Mouse (Mus musculus): Measurements from ENCODE around the gene Ptprz1. TPM values are rescaled to one million over a fixed set of nuclear protein-coding genes. Genes with fewer than 3 reads are reported as not detected.

Ptprz1 gene
- polyA plus RNA-seq, 1 experiment from 2014 or later: 7.1 TPM

DNA sequence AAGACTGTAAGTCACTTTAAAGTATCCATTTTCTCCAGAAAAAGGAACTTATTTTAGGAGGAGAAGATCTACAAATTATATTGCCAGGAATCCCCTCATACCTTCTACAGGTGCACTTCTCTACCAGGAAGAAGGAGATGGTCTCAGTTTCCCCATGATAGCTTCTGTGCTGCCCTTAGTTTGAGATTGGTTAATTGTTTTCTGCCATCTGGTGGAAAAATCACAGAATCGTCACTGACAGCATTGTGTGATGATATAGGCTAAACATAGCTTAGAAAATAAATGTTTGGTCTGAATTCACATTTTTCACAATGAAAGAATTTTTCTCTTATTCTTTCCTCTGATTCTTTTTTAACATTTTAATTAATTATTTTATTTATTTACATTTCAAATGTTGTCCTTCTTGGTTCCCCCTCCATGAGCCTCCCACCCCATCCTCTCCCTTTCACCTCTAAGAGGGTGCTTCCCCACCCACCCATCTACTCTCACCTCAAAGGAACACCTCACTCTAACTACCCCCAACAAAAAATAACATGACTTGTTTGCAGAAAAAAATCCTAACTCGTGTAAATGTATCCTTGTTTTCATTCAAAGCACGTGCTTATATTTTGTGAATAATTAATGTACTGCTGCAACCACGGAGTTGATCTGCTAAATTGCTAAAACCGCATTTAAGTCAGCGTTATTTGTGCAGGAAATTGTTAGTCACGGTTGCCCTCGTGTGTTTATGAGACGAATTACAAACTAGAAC, 108.6 kb downstream of the Ptprz1 start:
- no peak for ATAC-seq (ENCODE audit: insufficient read depth, low FRiP score)

DNA sequence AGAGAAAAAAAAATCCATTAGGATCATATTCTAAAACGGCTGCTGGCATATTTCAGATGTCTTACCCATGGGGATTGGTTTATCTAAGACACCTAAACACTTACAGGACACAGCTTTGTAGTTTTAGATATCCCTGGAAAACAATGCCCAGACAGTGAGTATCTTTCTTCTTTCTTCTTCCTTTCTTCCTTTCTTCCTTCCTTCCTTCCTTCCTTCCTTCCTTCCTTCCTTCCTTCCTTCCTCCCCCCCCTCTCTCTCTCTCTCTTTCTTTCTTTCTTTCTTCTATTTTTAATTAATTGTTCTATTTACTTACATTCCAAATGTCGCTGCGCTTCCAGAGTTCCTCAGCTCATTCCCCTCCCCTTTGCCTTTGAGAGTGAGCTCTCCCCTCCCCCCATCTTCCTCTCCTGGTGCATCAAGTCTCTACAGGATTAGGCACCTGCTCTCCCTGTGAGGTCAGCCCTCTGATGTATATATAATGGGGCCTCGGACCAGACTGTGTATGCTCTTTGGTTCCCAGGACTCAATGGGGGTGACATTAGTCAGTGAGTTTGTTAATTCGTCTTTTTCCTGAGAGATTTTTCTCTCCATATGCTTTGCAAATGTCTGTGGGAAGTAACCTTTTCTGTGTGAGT, 109.3 kb downstream of the Ptprz1 start:
- Histone ChIP-seq H3K4me3 (replicated peaks; ENCODE audit: low read length) (no peak overlapping the region), H3K9ac (ENCODE audit: low read length) (no peak overlapping the region), H3K9me3 (replicated peaks; ENCODE audit: control insufficient read depth, low read length) (peaks cover 5% of the 10 kb centered on the region; the same call in 1 of the 2 replicates), H3K4me1 (ENCODE audit: control insufficient read depth, insufficient read depth, low read length) (no peaks in the 10 kb centered on the region), H3K27ac (ENCODE audit: low read length) (no peak overlapping the region), H3K36me3 (ENCODE audit: control insufficient read depth, insufficient read depth, low read length) (no peaks in the 10 kb centered on the region), H3K4me2 (ENCODE audit: low read depth, low read length) (0 out of 2 replicates have a peak overlapping the region, but pooled peaks have one; percentile 15), H3K27me3 (ENCODE audit: control insufficient read depth, insufficient read depth, low read length) (no peaks in the 10 kb centered on the region)
- no peak for ATAC-seq (ENCODE audit: insufficient read depth, low FRiP score)
- 7% methylated on average over 5 of the region's 5 CpGs for WGBS

More for the DNA sequence above, 108.6 kb downstream of the Ptprz1 start:
- Histone ChIP-seq H3K27me3 (ENCODE audit: control insufficient read depth, insufficient read depth, low read length) (no peaks in the 10 kb centered on the region), H3K4me2 (ENCODE audit: low read depth, low read length) (no peak overlapping the region), H3K36me3 (ENCODE audit: control insufficient read depth, insufficient read depth, low read length) (no peaks in the 10 kb centered on the region), H3K27ac (ENCODE audit: low read length) (no peak overlapping the region), H3K4me3 (replicated peaks; ENCODE audit: low read length) (no peak overlapping the region), H3K9me3 (replicated peaks; ENCODE audit: control insufficient read depth, low read length) (peaks cover 5% of the 10 kb centered on the region; the same call in 1 of the 2 replicates), H3K9ac (ENCODE audit: low read length) (no peak overlapping the region), H3K4me1 (ENCODE audit: control insufficient read depth, insufficient read depth, low read length) (no peaks in the 10 kb centered on the region)
- WGBS: 5% methylated on average over 9 of the region's 9 CpGs

DNA sequence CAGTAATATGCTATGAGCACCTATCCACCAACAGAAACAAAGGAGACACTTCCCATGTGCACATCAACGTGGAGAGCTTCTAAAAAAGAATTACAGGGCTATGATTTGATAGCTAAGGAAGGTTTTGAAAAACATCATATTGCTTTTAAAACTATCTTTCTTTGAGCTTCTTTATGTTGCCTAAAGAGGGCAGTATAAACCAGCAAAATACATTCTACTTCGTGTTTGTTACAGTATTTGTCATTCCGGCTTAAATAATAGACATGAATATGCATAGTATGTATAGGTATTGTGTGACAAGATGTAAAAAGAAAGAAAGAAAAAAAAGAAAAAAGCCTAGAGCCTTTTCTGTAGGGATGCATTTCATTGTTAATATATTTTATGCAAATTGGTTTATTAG, 127.8 kb downstream of the Ptprz1 start:
- H3K9me3 ChIP-seq (replicated peaks; ENCODE audit: control insufficient read depth, low read length): no peaks in the 10 kb centered on the region
- no peak for ATAC-seq (ENCODE audit: insufficient read depth, low FRiP score)
- no peak overlapping the region for H3K9ac ChIP-seq (ENCODE audit: low read length)
- H3K4me1 ChIP-seq (ENCODE audit: control insufficient read depth, insufficient read depth, low read length): no peaks in the 10 kb centered on the region
- H3K36me3 ChIP-seq (ENCODE audit: control insufficient read depth, insufficient read depth, low read length): no peaks in the 10 kb centered on the region
- H3K4me2 ChIP-seq (ENCODE audit: low read depth, low read length): no peak overlapping the region
- H3K27ac ChIP-seq (ENCODE audit: low read length): no peak overlapping the region
- 21% methylated on average over 3 of the region's 3 CpGs for whole genome bisulfite sequencing
- no peak overlapping the region for H3K4me3 ChIP-seq (replicated peaks; ENCODE audit: low read length)
- no peaks in the 10 kb centered on the region for H3K27me3 ChIP-seq (ENCODE audit: control insufficient read depth, insufficient read depth, low read length)

DNA sequence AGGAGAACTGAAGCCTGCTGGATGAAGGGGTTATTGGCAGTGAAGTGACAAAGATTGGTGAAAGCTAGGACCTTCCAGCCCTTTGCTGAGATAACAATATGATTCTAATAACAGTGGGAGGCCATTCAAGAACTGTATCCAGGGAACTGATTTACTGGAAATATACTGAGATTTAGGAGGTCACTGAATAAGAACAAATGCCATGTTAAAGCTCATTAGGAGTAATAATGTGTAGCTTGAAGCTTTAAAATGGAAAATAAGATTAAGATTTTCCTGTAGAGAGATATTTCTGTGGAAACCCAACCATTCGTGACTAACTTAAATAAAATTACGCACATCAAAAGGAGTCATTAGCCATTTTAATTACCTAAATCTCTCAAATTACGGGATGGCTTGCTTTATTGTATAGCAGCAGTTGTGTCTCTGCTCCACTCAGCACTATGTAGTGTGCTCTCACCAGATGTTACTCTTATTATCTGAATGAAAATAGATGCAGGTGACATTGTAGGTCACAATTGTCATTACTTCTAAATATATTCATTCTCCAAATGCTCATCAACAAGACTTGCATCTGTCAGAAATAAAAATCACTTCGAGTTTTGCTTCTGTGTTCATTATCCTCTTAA, 139.8 kb downstream of the Ptprz1 start:
- H3K9me3 ChIP-seq (replicated peaks; ENCODE audit: control insufficient read depth, low read length): no peaks in the 10 kb centered on the region
- no peaks in the 10 kb centered on the region for H3K36me3 ChIP-seq (ENCODE audit: control insufficient read depth, insufficient read depth, low read length)
- H3K4me2 ChIP-seq (ENCODE audit: low read depth, low read length): no peak overlapping the region
- no peak overlapping the region for H3K27ac ChIP-seq (ENCODE audit: low read length)
- ATAC-seq (ENCODE audit: insufficient read depth, low FRiP score): no peak
- H3K4me1 ChIP-seq (ENCODE audit: control insufficient read depth, insufficient read depth, low read length): no peaks in the 10 kb centered on the region
- H3K4me3 ChIP-seq (replicated peaks; ENCODE audit: low read length): no peak overlapping the region
- WGBS: 71% methylated on average over 4 of the region's 4 CpGs
- H3K27me3 ChIP-seq (ENCODE audit: control insufficient read depth, insufficient read depth, low read length): no peaks in the 10 kb centered on the region
- H3K9ac ChIP-seq (ENCODE audit: low read length): no peak overlapping the region

GRCm38 (mm10) chr6:23028251-23028650, 152.9 kb downstream of the Ptprz1 start:
- Histone ChIP-seq H3K9me3 (replicated peaks; ENCODE audit: control insufficient read depth, low read length) (no peaks in the 10 kb centered on the region), H3K4me1 (ENCODE audit: control insufficient read depth, insufficient read depth, low read length) (no peaks in the 10 kb centered on the region), H3K4me3 (replicated peaks; ENCODE audit: low read length) (no peak overlapping the region), H3K27me3 (ENCODE audit: control insufficient read depth, insufficient read depth, low read length) (no peaks in the 10 kb centered on the region), H3K36me3 (ENCODE audit: control insufficient read depth, insufficient read depth, low read length) (no peaks in the 10 kb centered on the region), H3K27ac (ENCODE audit: low read length) (no peak overlapping the region), H3K4me2 (ENCODE audit: low read depth, low read length) (no peak overlapping the region), H3K9ac (ENCODE audit: low read length) (no peak overlapping the region)
- no peak for ATAC-seq (ENCODE audit: insufficient read depth, low FRiP score)
- WGBS: 50% methylated on average over 1 of the region's 1 CpGs

DNA sequence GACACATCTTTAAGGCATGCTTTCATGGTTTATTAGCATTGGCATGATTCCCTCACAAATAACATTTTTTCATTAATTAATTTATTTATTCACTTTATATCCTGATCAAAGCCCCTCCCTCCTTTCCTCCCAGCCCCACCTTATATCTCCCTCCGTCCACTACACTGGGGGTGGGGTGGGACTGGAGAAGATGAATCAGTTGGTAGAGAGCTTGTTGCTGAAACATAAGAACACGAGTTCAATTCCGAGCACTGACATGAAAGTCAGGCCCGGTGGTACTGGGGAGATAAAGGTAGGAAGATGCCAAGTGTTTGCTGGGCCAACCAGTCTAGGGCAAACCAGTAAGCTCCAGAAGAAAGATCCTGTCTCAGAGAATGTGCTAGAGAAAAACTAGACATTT, 173.5 kb downstream of the Ptprz1 start:
- no peak overlapping the region for H3K9ac ChIP-seq (ENCODE audit: low read length)
- H3K27ac ChIP-seq (ENCODE audit: low read length): no peak overlapping the region
- no peaks in the 10 kb centered on the region for H3K27me3 ChIP-seq (ENCODE audit: control insufficient read depth, insufficient read depth, low read length)
- H3K4me1 ChIP-seq (ENCODE audit: control insufficient read depth, insufficient read depth, low read length): no peaks in the 10 kb centered on the region
- H3K9me3 ChIP-seq (replicated peaks; ENCODE audit: control insufficient read depth, low read length): peaks cover 4% of the 10 kb centered on the region; the same call in 1 of the 2 replicates
- no peaks in the 10 kb centered on the region for H3K36me3 ChIP-seq (ENCODE audit: control insufficient read depth, insufficient read depth, low read length)
- 88% methylated on average over 4 of the region's 4 CpGs for WGBS
- no peak overlapping the region for H3K4me3 ChIP-seq (replicated peaks; ENCODE audit: low read length)
- no peak for ATAC-seq (ENCODE audit: insufficient read depth, low FRiP score)
- H3K4me2 ChIP-seq (ENCODE audit: low read depth, low read length): no peak overlapping the region

- no peak for ATAC-seq (ENCODE audit: insufficient read depth, low FRiP score)
- 91% methylated on average over 5 of the region's 5 CpGs for WGBS
These were observed 180.4 kb downstream of the Ptprz1 start for GRCm38 (mm10) chr6:23055734-23056133.

GRCm38 (mm10) chr6:23076060-23076459, 200.8 kb downstream of the Ptprz1 start:
- Histone ChIP-seq H3K27me3 (ENCODE audit: control insufficient read depth, insufficient read depth, low read length) (no peaks in the 10 kb centered on the region), H3K9me3 (replicated peaks; ENCODE audit: control insufficient read depth, low read length) (no peaks in the 10 kb centered on the region), H3K27ac (ENCODE audit: low read length) (no peak overlapping the region), H3K4me3 (replicated peaks; ENCODE audit: low read length) (no peak overlapping the region), H3K4me2 (ENCODE audit: low read depth, low read length) (no peak overlapping the region), H3K36me3 (ENCODE audit: control insufficient read depth, insufficient read depth, low read length) (no peaks in the 10 kb centered on the region), H3K9ac (ENCODE audit: low read length) (no peak overlapping the region), H3K4me1 (ENCODE audit: control insufficient read depth, insufficient read depth, low read length) (no peaks in the 10 kb centered on the region)
- no peak for ATAC-seq (ENCODE audit: insufficient read depth, low FRiP score)
- 70% methylated on average over 2 of the region's 2 CpGs for WGBS

More at GRCm38 (mm10) chr6:23055734-23056133, 180.4 kb downstream of the Ptprz1 start:
- 0 out of 2 replicates have a peak, but pooled peaks cover 4% of the 10 kb centered on the region for H3K9me3 ChIP-seq (replicated peaks; ENCODE audit: control insufficient read depth, low read length)
- no peaks in the 10 kb centered on the region for H3K36me3 ChIP-seq (ENCODE audit: control insufficient read depth, insufficient read depth, low read length)
- H3K9ac ChIP-seq (ENCODE audit: low read length): no peak overlapping the region
- no peaks in the 10 kb centered on the region for H3K4me1 ChIP-seq (ENCODE audit: control insufficient read depth, insufficient read depth, low read length)
- no peaks in the 10 kb centered on the region for H3K27me3 ChIP-seq (ENCODE audit: control insufficient read depth, insufficient read depth, low read length)
- no peak overlapping the region for H3K4me2 ChIP-seq (ENCODE audit: low read depth, low read length)
- H3K4me3 ChIP-seq (replicated peaks; ENCODE audit: low read length): no peak overlapping the region
- no peak overlapping the region for H3K27ac ChIP-seq (ENCODE audit: low read length)

- Histone ChIP-seq H3K27me3 (ENCODE audit: control insufficient read depth, insufficient read depth, low read length) (no peaks in the 10 kb centered on the region), H3K27ac (ENCODE audit: low read length) (no peak overlapping the region), H3K4me3 (replicated peaks; ENCODE audit: low read length) (no peak overlapping the region), H3K9ac (ENCODE audit: low read length) (no peak overlapping the region), H3K4me1 (ENCODE audit: control insufficient read depth, insufficient read depth, low read length) (no peaks in the 10 kb centered on the region), H3K4me2 (ENCODE audit: low read depth, low read length) (no peak overlapping the region), H3K9me3 (replicated peaks; ENCODE audit: control insufficient read depth, low read length) (no peaks in the 10 kb centered on the region), H3K36me3 (ENCODE audit: control insufficient read depth, insufficient read depth, low read length) (no peaks in the 10 kb centered on the region)
- 75% methylated on average over 2 of the region's 2 CpGs for WGBS
- ATAC-seq (ENCODE audit: insufficient read depth, low FRiP score): no peak
These were observed 203.0 kb downstream of the Ptprz1 start for GRCm38 (mm10) chr6:23078273-23078672.

All from stomach, embryonic 16.5 days (tissue).